Mouse (Mus musculus): Measurements from ENCODE around the gene Tmem63c.

The Tmem63c gene

DNA sequence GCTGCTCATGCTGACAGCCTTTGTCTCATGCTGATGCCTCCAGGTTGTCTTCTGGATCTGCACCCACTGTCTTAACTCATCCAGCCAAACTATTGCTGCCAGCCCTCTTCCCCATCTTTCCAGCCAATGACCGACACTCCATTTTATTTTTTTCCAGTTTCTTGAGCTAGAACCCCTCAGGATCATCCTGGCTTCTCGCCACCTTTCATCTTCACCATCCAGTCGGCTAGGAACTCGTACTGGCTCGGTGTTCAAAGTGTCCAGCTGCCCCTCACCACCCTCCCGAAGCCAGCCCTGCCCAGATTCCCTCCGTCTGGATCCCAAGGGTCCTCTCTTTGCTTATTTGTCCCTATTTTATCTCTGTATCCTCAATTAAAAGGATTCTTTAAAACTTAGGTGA is 33.7 kb downstream of the Tmem63c start:
- no peak for DNase-seq (ENCODE audit: low spot score)

DNA sequence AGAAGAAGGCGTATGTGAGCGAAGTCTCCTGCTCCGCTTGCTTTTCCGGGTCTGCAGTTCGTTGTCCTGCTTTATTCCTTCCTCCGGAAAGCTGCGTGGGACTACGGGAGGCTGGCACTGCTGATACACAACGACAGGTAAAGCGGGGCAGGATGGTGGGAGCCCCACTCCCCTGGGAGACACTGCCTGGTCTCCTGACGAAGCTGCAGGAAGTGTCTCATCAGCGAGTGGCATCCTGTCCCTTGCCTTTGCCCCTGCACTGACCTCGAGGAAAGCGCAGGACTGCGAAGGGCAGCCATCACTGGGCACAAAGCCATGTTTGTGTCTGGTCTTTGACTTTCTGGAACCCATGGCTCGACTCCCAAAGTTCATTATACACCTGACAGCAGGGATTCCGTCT is 35.9 kb downstream of the Tmem63c start:
- DNase-seq (ENCODE audit: low spot score): no peak

DNA sequence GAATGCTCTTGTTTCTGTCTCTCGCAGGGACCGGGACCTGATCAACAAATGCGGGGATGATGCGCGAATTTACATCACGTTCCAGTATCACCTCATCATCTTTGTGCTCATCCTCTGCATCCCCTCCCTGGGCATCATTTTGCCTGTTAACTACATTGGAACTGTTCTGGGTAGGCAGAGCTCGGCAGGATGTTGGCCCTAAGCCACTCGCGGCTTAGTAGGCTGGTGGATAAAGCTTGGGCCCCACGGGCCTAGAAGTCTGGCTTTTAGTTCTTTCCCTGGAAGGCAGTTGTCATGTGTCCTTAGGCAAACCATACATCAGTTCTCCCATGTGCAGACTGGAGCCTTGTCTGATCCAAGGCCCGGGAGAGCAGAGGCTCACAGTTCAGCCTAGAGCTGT is 44.3 kb downstream of the Tmem63c start:
- DNase-seq (ENCODE audit: low spot score): no peak

DNA sequence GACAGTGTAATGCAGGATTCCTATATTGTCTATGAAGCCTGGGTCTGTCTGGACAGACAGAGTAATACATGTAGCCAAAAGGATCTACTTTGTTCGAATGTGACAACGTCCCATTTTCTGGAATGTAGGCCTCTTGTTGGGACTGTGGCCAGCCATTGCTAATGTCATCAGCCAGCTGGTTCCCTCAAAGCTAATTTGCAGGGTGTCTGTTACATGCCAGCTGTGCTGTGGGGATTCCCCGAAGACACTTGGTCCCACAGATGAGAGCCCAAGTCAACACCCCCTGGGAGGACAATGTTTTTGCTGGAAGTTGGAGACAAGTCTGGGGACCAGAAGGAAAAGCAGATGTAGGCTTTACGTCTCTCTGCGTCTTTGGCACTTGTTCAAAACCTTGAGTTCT is 45.3 kb downstream of the Tmem63c start:
- DNase-seq (ENCODE audit: low spot score): no peak

DNA sequence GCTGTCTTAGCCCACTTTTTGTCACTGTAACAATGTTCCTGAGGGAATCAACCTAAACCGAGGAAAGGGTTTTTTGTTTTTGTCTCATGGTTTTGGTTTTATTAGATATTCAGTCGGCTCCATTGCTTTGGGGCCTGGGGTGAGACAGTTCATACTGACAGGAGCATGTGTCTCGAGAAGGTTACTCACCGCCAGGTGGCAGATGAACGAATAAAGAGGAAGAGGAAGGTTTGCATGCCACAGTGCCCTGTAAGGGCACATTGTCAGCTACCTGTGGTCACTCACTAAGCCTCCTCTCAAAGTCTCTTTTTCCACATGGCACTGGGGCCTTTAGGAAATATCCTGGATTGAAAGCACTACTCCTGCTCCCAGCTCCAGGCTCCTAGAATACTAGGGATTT is 49.4 kb downstream of the Tmem63c start:
- DNase-seq (ENCODE audit: low spot score): no peak

DNA sequence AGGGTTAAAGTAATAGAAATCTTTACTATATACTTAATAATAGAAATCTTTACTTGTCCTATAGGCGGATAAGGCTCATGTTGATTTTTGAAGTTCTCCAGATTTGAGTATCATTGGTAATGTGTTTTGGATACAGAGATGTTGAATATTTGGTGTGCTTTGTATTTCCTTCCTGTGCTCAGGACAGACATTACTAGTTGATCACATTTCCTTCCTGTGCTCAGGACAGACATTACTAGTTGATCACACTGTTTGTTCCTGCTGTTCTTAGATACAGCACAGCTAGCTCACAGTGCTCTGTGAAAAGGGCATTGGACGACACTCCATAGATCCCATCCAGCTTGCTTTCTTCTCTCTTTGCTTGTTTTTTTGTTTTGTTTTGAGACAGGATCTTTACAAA is 55.5 kb downstream of the Tmem63c start:
- no peak for DNase-seq (ENCODE audit: low spot score)

DNA sequence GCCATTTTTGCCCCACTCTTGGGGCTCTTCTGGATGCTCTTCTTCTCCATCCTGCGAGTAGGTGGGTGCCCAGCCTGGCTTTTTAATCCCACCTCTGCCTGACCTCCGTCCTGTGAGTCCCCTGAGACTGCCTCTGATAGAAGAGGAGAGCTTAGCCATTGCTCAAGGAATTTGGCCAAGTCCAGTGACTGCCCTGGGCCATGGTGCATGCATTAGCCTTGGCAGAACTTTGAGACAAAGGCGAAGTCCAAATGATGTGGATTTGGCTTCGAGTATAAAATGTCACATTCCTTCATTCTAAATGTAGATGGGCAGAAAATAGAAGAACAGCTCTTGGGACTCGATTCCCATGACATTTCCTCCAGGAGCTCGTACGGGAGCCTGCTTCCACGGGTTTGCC is 61.7 kb downstream of the Tmem63c start:
- DNase-seq (ENCODE audit: low spot score): no peak

DNA sequence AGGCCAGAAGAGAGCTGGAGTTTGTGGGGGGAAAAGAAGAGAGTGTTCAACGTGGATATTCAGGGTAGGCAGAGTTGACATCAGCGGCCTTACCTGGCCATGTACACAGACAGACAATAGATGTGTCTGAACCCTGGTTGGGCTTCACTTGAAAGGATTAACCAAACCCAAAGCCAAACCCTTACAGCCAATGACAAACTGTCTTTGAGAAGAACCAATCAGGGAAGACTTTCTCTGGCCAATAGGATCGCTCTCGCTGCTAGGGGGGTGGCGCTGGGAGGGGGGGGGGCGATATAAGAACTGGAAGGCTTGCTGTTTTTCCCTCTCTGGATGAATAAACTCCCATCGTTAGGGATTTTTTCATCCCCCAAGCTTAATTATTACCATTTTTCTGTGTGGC is 66.1 kb downstream of the Tmem63c start:
- DNase-seq (ENCODE audit: low spot score): no peak

DNA sequence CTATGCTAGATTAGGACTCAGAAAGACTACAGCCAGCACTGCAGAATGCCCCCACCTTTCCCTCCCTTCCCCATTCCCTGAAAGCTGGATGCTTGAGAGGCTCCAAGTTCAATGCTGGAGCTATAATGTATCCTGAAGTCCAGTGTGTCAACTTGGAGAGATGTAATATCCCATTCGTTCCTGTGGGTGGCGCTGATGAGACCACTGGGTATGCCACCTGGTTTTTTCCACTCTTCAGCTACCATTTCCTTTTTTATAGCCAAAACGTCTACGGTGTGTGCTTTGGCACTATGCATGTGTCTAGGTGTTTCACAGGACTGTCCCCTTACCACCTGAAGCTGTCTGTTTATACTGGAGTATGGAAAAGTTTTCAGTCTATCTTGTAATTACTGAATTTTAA is 67.2 kb downstream of the Tmem63c start:
- peak; percentile 15 for DNase-seq (ENCODE audit: low spot score)

DNA sequence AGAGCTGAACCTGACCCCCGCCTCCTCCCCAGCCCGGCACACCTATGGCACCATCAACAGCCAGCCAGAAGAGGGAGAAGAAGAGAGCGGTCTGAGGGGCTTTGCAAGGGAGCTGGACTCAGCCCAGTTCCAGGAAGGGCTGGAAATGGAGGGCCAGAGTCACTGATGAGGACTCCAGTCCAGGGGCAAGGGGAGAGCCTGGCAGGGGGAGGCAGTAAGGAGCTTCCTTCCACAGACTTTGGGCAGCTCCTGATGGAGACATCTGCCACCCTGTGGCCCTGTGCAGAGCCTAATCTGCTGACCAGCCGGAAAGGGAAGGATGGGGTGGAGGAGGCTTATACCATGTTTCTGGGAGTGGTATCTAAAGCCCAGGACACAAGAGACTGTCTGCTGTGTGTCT is 68.1 kb downstream of the Tmem63c start:
- DNase-seq (ENCODE audit: low spot score): no peak

DNA sequence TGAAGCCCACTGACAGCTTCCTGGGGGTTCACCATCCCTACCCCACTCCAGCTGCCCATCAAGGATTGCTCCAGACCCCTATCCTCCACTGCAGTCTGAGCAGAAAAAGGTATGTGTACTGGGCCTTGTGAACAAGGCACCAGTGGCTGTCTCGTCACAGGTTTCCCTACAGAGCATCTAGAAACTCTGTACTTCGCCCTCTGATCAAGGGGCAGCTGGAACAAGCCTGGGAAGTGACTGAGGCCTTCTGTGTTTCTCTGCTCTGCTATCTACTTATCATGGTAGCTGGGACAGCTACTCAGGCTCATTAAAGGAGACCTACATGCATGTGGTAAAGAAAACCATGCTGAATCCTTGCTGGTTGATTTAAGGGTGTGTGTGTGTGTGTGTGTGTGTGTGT is 68.6 kb downstream of the Tmem63c start:
- no peak for DNase-seq (ENCODE audit: low spot score)

DNA sequence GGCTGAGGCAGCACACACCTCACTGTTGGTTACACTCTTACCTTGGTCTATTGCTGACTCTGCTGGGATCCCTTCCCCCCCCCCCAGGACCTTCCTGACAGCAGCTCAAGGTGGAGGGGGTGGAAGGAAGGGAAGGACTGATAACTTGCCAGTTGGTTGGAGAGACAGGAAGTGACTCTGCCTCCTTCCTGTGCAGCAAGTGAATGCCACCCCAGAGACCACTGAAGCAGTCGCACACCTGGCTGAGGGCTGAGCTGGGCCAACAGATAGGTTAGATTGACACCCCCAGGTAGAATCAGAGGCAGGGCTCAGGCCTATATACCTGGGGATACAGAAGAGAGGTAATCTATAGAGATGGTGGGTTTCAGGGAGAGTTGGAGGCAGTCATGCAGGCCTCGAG is 70.8 kb downstream of the Tmem63c start:
- DNase-seq (ENCODE audit: low spot score): no peak

DNA sequence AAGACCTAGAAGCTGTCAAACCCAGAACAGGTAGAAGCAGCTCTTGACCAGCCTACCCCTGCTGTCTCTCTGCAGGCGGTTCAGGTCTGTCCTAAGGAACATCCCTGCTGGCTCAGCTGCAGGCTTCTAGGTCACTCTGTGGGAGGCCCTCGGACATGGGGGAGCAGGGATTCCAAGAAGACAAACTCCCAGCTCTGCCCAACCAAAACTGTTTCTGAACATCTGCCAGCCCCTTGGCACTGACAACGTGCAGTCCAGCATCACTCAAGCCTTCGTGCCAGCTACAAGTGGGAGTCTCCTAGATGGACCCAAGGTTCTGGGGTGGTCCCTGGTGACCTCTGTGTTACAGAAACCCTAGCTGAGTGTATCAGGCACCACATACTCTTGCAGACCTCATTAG is 72.1 kb downstream of the Tmem63c start:
- no peak for DNase-seq (ENCODE audit: low spot score)

DNA sequence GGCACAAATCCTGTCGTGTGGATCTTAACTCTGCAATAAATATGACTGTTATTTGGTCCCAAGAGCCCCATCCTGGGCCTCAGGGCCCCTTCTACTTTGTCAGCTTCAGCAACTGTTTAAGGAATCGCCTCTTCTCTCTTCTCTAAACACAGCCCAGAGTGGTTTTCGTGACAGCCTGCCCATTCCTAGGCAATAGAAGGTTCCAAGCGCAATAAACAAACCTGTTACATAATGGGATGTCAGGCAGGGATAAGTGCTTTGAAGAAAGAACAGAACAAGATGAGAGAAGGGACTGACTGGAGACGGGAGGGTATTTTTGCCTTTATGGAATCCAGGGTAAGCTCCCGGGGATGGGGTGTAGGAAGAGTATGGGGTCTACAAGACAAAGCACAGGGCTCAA is 72.5 kb downstream of the Tmem63c start:
- DNase-seq (ENCODE audit: low spot score): no peak

DNA sequence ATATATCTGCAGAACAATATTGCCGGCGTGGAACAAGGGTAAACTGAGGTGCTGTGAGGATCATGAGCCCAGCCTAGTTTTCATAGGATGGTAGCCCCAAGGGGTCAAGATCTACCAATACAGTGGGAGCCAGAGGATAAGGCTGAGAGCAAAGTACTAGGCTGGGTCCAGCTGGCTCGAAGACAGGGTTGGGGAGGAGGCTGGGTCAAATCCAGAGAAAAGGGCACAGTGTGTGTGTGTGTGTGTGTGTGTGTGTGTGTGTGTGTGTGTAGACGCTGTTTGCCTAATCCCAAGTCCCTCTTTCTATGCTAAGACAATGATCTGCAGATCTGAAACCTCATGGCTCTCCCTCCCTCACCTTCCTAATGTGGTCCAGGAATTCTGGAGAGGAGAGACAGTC is 79.2 kb downstream of the Tmem63c start:
- DNase-seq (ENCODE audit: low spot score): no peak

DNA sequence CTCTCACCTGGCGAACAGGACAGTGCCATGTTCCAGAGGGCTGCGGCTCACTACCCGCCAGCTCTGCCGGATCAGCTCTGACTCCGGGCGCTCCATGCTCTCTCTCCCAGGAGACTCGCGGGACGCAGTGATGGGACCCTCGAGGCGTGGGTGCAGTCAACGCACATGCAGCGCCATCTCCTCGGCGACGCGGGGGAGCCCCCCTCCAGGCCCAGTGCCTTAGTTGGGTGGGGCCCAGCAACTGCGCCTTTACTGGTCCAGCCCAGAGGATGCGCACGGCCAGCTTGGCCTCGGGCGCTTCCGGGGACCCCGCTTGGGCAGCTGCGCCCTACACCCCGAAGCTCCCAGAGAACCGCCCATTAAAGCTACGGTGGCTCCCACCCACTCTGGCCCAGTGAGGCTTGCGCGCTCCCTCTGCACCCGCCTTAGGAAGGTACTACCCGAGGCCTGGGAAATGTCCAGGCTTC is 81.1 kb downstream of the Tmem63c start, which contains the start of gene Ngb:
TSS of gene Ngb (minus strand) at position 375 of the 467 bp plus-strand sequence.
- DNase-seq (ENCODE audit: low spot score): no peak

DNA sequence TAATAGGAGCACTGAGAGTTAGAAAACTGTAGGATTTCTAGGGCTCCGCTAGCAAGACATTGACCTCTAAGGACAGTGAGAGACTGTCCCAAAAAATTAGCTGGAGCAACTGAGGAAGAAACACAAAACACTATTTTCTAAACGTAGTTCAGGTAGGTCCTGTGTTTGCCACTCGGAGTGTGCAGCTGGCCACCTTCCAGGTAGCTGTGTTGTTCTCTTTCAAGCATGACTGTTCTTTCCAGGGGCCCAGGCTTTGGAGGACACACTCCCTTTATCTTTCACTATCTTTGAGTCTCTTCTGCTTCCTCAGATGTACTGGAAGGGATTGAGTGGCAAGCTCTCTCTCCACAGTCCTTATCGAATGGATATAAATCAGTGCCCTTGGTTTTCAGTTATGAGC is 82.3 kb downstream of the Tmem63c start:
- DNase-seq (ENCODE audit: low spot score): no peak

DNA sequence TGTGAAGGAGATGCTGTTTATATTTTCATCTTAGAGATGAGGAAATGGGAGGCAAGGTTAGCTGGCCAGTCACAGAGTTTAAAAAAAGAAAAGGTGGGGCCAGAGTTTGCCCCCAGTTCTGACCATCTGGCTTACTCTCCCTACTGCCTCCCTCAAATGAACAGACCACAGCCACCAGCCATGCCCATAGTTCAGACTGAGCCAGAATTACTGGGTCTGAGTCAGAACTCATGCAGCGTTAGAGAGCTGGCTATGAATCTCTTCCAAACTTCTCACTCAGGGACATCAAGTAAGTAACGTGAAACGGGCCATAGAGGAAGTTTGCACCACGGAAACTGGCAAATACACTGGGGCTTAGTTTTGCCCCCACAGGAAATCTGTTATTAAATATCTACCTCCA is 83.7 kb downstream of the Tmem63c start:
- DNase-seq (ENCODE audit: low spot score): no peak

DNA sequence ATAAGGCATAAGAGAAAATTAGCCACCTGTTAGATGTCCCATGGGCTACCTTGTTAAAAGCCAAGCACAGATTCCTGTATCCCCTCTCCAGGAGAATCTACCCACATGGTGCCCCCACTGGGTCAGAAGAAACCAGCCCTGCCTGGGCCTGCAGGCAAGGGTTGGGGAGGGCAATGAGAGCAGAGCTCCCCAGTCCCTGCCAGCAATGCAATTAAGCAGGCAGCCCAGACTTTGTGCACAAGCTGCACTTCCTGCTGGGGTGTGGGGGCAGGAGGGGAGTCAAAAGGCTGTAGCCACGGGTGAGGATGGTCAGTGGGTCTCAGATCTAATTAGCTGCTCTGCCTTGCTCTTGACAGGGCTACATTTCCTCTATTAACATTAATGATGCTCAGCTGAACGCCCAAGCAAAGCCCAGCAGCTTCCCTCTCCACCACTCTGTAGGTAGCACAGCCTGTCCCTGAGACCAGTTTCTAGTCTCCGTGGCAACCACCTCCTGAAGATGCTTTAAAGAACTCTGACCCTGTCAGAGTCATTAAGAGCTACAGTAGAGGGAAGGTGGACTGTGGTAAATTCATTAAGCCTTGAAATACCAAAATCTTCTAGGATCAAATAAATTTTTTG is 86.3 kb downstream of the Tmem63c start:
- DNase-seq (ENCODE audit: low spot score): no peak

DNA sequence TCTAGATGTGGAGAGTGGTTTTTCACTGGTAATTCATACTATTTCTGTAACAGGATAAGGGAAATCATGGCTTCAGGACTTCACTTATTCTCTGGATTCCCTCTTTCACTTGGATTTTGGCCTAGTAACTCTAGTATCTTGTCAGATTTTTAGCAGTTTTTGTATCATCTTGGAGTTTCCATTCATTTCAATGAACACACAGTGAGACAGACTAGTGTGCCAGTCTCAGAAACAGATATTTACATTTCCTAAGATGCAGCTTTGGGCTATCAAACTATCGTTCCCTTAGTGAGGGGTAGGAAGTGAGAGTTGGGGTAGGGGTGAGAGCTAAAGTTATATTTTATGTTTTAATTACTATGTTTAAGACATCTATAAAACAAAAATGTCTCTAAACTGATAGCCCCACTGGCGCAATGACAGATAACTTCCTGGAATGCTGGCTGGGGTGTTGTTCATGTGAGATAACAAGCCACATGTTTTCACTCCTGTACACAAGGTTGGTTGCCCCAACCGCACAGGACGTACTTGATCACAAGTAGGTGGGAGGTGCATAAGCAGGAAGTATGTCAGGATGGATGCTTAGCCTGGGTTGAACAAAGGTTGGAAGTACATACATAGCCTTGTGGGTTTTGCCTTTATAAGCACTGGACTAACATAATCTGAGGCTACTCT is 100.9 kb downstream of the Tmem63c start:
- DNase-seq (ENCODE audit: low spot score): peak; percentile 58

DNA sequence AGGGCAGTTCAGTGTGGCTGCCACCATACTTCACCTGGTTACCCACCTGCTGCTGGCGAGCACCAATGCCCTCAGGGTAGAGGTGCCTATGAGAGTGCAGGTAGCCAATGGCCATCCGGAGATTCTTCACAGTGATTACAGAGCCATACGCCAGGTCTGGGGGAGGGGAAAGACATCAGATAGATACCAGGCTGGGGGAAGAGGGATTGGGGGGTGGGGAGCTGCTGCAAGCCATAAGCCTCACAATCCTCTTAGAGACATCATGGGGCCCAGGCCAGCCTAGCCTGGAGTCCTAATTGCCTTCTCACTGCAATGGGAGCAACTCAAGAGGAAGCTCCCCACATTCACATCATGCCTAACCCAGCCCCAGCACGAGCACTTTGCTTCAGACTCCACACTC is 106.1 kb downstream of the Tmem63c start:
- DNase-seq (ENCODE audit: low spot score): no peak

DNA sequence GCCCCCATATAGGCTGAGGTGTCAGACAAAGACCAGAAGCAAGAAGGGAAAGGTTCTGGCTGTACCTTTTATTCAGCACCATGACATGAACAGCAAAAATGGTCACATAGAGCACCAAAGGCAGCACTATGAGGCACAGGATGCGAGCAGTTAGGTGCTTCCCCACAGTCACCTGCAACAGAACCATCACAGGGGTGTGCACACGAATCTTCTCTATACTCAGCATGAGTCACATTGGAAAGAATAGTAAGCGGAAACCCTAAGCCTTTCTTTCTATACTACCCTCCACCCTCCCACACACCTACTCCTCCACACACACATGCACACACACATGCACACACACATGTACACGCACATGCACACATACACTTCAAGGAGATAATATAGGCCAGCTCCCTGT is 109.1 kb downstream of the Tmem63c start:
- DNase-seq (ENCODE audit: low spot score): no peak

DNA sequence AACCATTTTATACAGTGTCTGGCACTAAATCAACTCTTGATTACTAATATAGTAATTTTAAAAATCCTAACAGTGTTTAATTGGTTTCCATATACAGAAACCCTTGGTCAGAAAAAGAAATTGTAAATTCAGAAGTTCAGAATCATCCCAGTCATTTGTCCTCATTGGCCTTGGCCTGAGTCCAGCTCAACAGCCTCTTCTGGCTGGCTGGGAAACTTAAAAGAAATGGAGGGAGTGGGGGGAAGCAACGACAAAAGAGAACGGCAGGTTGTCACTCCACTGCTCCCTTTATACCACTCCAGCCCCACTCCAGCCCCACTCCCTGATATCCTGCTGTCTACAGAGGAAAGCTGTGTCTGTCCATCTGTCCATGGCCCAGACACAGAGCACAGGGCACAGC is 110.0 kb downstream of the Tmem63c start:
- DNase-seq (ENCODE audit: low spot score): no peak

DNA sequence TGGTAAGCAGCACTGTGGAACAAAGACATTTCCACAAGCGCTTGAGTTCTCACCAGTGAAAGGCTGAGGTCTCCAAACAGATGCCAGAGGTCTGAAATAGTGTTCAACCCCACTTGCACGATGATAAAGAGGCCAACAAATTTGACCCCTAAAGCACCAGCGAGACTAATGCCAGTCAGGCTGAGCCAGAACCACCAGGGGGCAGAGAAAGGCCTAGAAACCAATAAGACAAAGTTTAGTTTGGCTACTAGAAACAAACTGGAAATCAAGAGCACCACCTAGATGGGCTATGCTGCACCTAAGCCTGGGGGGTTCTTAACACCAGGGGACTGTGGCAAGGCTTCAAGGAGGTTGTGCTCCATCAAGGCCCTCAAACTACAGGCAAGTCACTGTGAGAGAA is 110.5 kb downstream of the Tmem63c start:
- DNase-seq (ENCODE audit: low spot score): no peak
